ENCODE assay signal across 7 mouse cellular contexts in genomic region chr15:78843581-78844469, GRCm38 (mm10). TPM values are rescaled to one million over a fixed set of nuclear protein-coding genes. Genes with fewer than 3 reads are reported as not detected.
DNase-seq lines count a peak whose midpoint lies in the region; ATAC-seq and TF ChIP-seq lines count a peak whose summit lies in the region.

No protein-coding gene starts in this region.

- peak overlapping the region; percentile 87 for H3ac ChIP-seq in myocyte (ENCODE audit: control insufficient read depth, insufficient read length)

- H3K9ac ChIP-seq in limb, embryonic 14.5 days (ENCODE audit: low read depth, low read length, severe bottlenecking) = peak overlapping the region; percentile 12; the same call in 1 of the 2 replicates

- H3K27ac ChIP-seq in bone marrow, adult 2 months (ENCODE audit: control insufficient read depth, insufficient read depth, low read depth, low read length, poor library complexity) = 0 out of 2 replicates have a peak overlapping the region, but pooled peaks have one; percentile 13
- no peak overlapping the region for H3K27ac ChIP-seq in limb, embryonic 14.5 days (replicated peaks; ENCODE audit: low read depth, low read length)

- DNase-seq in MEL-GATA-1-ER (ENCODE audit: extremely low read depth, low read depth) = peak; percentile 66
- peak; percentile 30 to 48 for DNase-seq in heart, postnatal 10 days
- DNase-seq in limb, embryonic 14.5 days (ENCODE audit: low spot score) = no peak
- no peak for DNase-seq in urinary bladder, adult 18-20 months (ENCODE audit: low spot score in 2 of 2)
- DNase-seq in urinary bladder, adult 2 months (ENCODE audit: low spot score) = no peak

- intact Hi-C loops in heart, postnatal 10 days (cut with DNase I) = loop anchor here (1.0 to 10.0 kb wide), 2 partner anchors 12 to 219 kb away; no protein-coding TSS in a partner anchor

- no peaks in the 10 kb centered on the region for H3K4me1 ChIP-seq in bone marrow, adult 2 months (ENCODE audit: control insufficient read depth, insufficient read depth, low read length)
- H3K4me1 ChIP-seq in limb, embryonic 14.5 days (ENCODE audit: control insufficient read depth, insufficient read depth, low read length) = peaks cover 38% of the 10 kb centered on the region

- peak overlapping the region; percentile 88 for H3K4me2 ChIP-seq in limb, embryonic 14.5 days (replicated peaks; ENCODE audit: low read depth, low read length, severe bottlenecking)
- H3K4me2 ChIP-seq in myocyte (ENCODE audit: low read depth) = peak overlapping the region; percentile 91

- WGBS in bone marrow, adult 2 months = 26% methylated on average over 21 of the region's 21 CpGs
- WGBS in limb, embryonic 14.5 days = 37% methylated on average over 21 of the region's 21 CpGs

- peaks cover 60% of the 10 kb centered on the region for H3K79me2 ChIP-seq in myocyte (ENCODE audit: control insufficient read depth, insufficient read depth)

- TF ChIP-seq CTCF in bone marrow, adult 2 months (IDR thresholded peaks at IDR 0.05; ENCODE audit: control insufficient read depth, insufficient read depth, low read length) = no peak

- H3K27me3 ChIP-seq in limb, embryonic 14.5 days (ENCODE audit: control insufficient read depth, insufficient read depth, low read length) = peaks cover 5% of the 10 kb centered on the region; the same call in 1 of the 2 replicates
- H3K27me3 ChIP-seq in myocyte (ENCODE audit: control insufficient read depth, insufficient read depth, insufficient read length) = no peaks in the 10 kb centered on the region

- H3K4me3 ChIP-seq in bone marrow, adult 2 months (replicated peaks; ENCODE audit: control insufficient read depth, low read depth, low read length) = peak overlapping the region; percentile 8
- peak overlapping the region; percentile 58 for H3K4me3 ChIP-seq in limb, embryonic 14.5 days (replicated peaks; ENCODE audit: low read length)
- peak overlapping the region; percentile 64 for H3K4me3 ChIP-seq in myocyte

- TF ChIP-seq POLR2A in bone marrow, adult 2 months (IDR thresholded peaks at IDR 0.05; ENCODE audit: borderline replicate concordance, control insufficient read depth, low read depth, low read length) = no peak
- no peak for TF ChIP-seq POLR2A in limb, embryonic 14.5 days (IDR thresholded peaks at IDR 0.05; ENCODE audit: borderline replicate concordance, extremely low read depth, insufficient read depth, insufficient read length)
- peak; percentile 18 for TF ChIP-seq POLR2A in myocyte (IDR thresholded peaks at IDR 0.05; ENCODE audit: insufficient read length, low read depth)

- no peak for ATAC-seq in limb, embryonic 14.5 days (ENCODE audit: low FRiP score, low read depth)

- H3K9me3 ChIP-seq in limb, embryonic 14.5 days (ENCODE audit: control insufficient read depth, low read length) = no peaks in the 10 kb centered on the region

- H3K36me3 ChIP-seq in limb, embryonic 14.5 days (ENCODE audit: control insufficient read depth, insufficient read depth, low read length) = peaks cover 4% of the 10 kb centered on the region; the same call in 1 of the 2 replicates
- H3K36me3 ChIP-seq in myocyte (ENCODE audit: control insufficient read depth, insufficient read depth) = peaks cover 26% of the 10 kb centered on the region

TF ChIP-seq in myocyte, 11 proteins besides CTCF, POLR2A, EP300 and RAD21:
- TF ChIP-seq POLR2AphosphoS2 (IDR thresholded peaks at IDR 0.05; ENCODE audit: insufficient read length, low read depth) (peak; percentile 13), MYOD1 (IDR thresholded peaks at IDR 0.05; ENCODE audit: control insufficient read depth in 1 of 3, insufficient read length in 2 of 3, low read depth in 2 of 3) (peak in 1 of 3 experiments; percentile 68), SRF (IDR thresholded peaks at IDR 0.05; ENCODE audit: control insufficient read depth, insufficient read length, low read depth) (no peak), USF1 (IDR thresholded peaks at IDR 0.05; ENCODE audit: low read depth) (peak; percentile 17), CEBPB (IDR thresholded peaks at IDR 0.05; ENCODE audit: insufficient read depth, poor library complexity, severe bottlenecking) (no peak), MAX (IDR thresholded peaks at IDR 0.05; ENCODE audit: low read depth) (no peak), MYOG (IDR thresholded peaks at IDR 0.05; ENCODE audit: control insufficient read depth in 1 of 3, insufficient read depth in 1 of 3, insufficient read length in 2 of 3, low read depth in 2 of 3) (peak in 2 of 3 experiments; percentile 42 to 81), REST (IDR thresholded peaks at IDR 0.05; ENCODE audit: insufficient read depth, insufficient read length) (no peak), TCF12 (IDR thresholded peaks at IDR 0.05; ENCODE audit: insufficient read depth, poor library complexity, severe bottlenecking) (no peak), TCF3 (IDR thresholded peaks at IDR 0.05; ENCODE audit: insufficient read length, low read depth) (no peak), E2F4 (IDR thresholded peaks at IDR 0.05; ENCODE audit: insufficient read depth) (no peak)

RNA-seq across cellular contexts. Expression of gene Cdc42ep1, which starts 1.4 kb away (rescaled TPM):
- polyA plus RNA-seq in bone marrow, adult 2 months (2011; ENCODE audit: insufficient read depth, insufficient read length, low replicate concordance, missing spikeins) = 6.6 and 9.4 TPM in 2 replicates
- 10 to 100 TPM; 63.9 to 68.5 TPM for total RNA-seq in heart, postnatal 10 days (2021)
- 25.2 and 34.3 TPM in 2 replicates for polyA plus RNA-seq in limb, embryonic 14.5 days (2012; rRNA removed)
- polyA plus RNA-seq in limb, embryonic 14.5 days (2014; fragmentation: Nextera tagmentation; extraction: Ambion mirVana) = 23.1 and 24.3 TPM in 2 replicates
- polyA plus RNA-seq in myocyte (2012; fragmentation: generic; extraction: Trizol) = 76.0 TPM
- 21.0 and 21.6 TPM in 2 replicates for polyA plus RNA-seq in urinary bladder, adult 2 months (2012; rRNA removed)

RNA-seq across cellular contexts. Expression of gene Lgals2, which starts 11.5 kb away (rescaled TPM):
- polyA plus RNA-seq in bone marrow, adult 2 months (2011; ENCODE audit: insufficient read depth, insufficient read length, low replicate concordance, missing spikeins) = not detected in 2 replicates
- total RNA-seq in heart, postnatal 10 days (2021) = under 1 TPM in 1 of 2 experiments, not detected in 1; 0.64 TPM
- 0.65 and 0.72 TPM in 2 replicates for polyA plus RNA-seq in limb, embryonic 14.5 days (2012; rRNA removed)
- 0.58 TPM in 1 of 2 replicates, not detected in the other for polyA plus RNA-seq in limb, embryonic 14.5 days (2014; fragmentation: Nextera tagmentation; extraction: Ambion mirVana)
- polyA plus RNA-seq in myocyte (2012; fragmentation: generic; extraction: Trizol) = 2.2 TPM
- 1.3 and 2.1 TPM in 2 replicates for polyA plus RNA-seq in urinary bladder, adult 2 months (2012; rRNA removed)

RNA-seq across cellular contexts. Expression of gene Gga1, which starts 33.2 kb away (rescaled TPM):
- polyA plus RNA-seq in bone marrow, adult 2 months (2011; ENCODE audit: insufficient read depth, insufficient read length, low replicate concordance, missing spikeins) = 25.8 and 55.3 TPM in 2 replicates
- total RNA-seq in heart, postnatal 10 days (2021) = 10 to 100 TPM; 40.4 to 45.2 TPM
- 60.6 and 80.6 TPM in 2 replicates for polyA plus RNA-seq in limb, embryonic 14.5 days (2012; rRNA removed)
- 43.6 and 45.0 TPM in 2 replicates for polyA plus RNA-seq in limb, embryonic 14.5 days (2014; fragmentation: Nextera tagmentation; extraction: Ambion mirVana)
- 89.3 TPM for polyA plus RNA-seq in myocyte (2012; fragmentation: generic; extraction: Trizol)
- polyA plus RNA-seq in urinary bladder, adult 2 months (2012; rRNA removed) = 53.5 and 56.7 TPM in 2 replicates

RNA-seq across cellular contexts. Expression of gene Card10, which starts 41.0 kb away (rescaled TPM):
- 11.3 and 20.8 TPM in 2 replicates for polyA plus RNA-seq in bone marrow, adult 2 months (2011; ENCODE audit: insufficient read depth, insufficient read length, low replicate concordance, missing spikeins)
- 10 to 100 TPM; 18.8 to 20.4 TPM for total RNA-seq in heart, postnatal 10 days (2021)
- 9.0 and 12.4 TPM in 2 replicates for polyA plus RNA-seq in limb, embryonic 14.5 days (2012; rRNA removed)
- 4.4 and 5.1 TPM in 2 replicates for polyA plus RNA-seq in limb, embryonic 14.5 days (2014; fragmentation: Nextera tagmentation; extraction: Ambion mirVana)
- 1.4 TPM for polyA plus RNA-seq in myocyte (2012; fragmentation: generic; extraction: Trizol)
- polyA plus RNA-seq in urinary bladder, adult 2 months (2012; rRNA removed) = 8.6 and 9.5 TPM in 2 replicates

RNA-seq across cellular contexts. Expression of gene Gm49510, which starts 55.6 kb away (rescaled TPM):
- not detected in 2 replicates for polyA plus RNA-seq in bone marrow, adult 2 months (2011; ENCODE audit: insufficient read depth, insufficient read length, low replicate concordance, missing spikeins)
- total RNA-seq in heart, postnatal 10 days (2021) = not detected
- 0.19 and 0.20 TPM in 2 replicates for polyA plus RNA-seq in limb, embryonic 14.5 days (2012; rRNA removed)
- 0.92 and 1.5 TPM in 2 replicates for polyA plus RNA-seq in limb, embryonic 14.5 days (2014; fragmentation: Nextera tagmentation; extraction: Ambion mirVana)
- polyA plus RNA-seq in myocyte (2012; fragmentation: generic; extraction: Trizol) = 0.04 TPM
- polyA plus RNA-seq in urinary bladder, adult 2 months (2012; rRNA removed) = 0.04 and 0.06 TPM in 2 replicates

Comparison
In these comparisons a context has a peak if more than half of its experiments do, and no peak if none do; other contexts are left out.
1. DNase-seq: peak in MEL-GATA-1-ER (single experiment) and heart, postnatal 10 days (2 of 2); none in limb, embryonic 14.5 days (single experiment), urinary bladder, adult 18-20 months (0 of 2) and urinary bladder, adult 2 months (single experiment).
2. H3K4me3 ChIP-seq: peak in every context shown above with its lines; median percentile 64 in myocyte; 58 in limb, embryonic 14.5 days; 8 in bone marrow, adult 2 months.